In genomic region chr2:135914343-135915261, GRCm38 (mm10) we compare ENCODE assay signal across 13 mouse cellular contexts.
DNase-seq lines count a peak whose midpoint lies in the region; ATAC-seq and TF ChIP-seq lines count a peak whose summit lies in the region.
"Had no signal": no experiment of that assay in that cellular context is flagged by ENCODE, and none has a peak within 500 bp of the region (broad histone marks: within the 10 kb centered on the region; RNA-seq: fewer than 3 reads in every experiment).

No protein-coding gene starts in this region.

- H3K9ac ChIP-seq in embryonic facial prominence, embryonic 15.5 days = no peak overlapping the region
- H3K9ac ChIP-seq in kidney, embryonic 15.5 days = no peak overlapping the region

- H3K79me2 ChIP-seq in myocyte (ENCODE audit: control insufficient read depth, insufficient read depth) = no peaks in the 10 kb centered on the region

- H3K4me1 ChIP-seq in heart, embryonic 10.5 days = peaks cover 40% of the 10 kb centered on the region; the same call in 1 of the 2 replicates
- peaks cover 3% of the 10 kb centered on the region; the same call in 1 of the 2 replicates for H3K4me1 ChIP-seq in embryonic facial prominence, embryonic 15.5 days
- peaks cover 8% of the 10 kb centered on the region for H3K4me1 ChIP-seq in kidney, embryonic 15.5 days
- H3K4me1 ChIP-seq in midbrain, embryonic 10.5 days = peaks cover 24% of the 10 kb centered on the region

- TF ChIP-seq POLR2A in myocyte (IDR thresholded peaks at IDR 0.05; ENCODE audit: insufficient read length, low read depth) = no peak

- peak overlapping the region; percentile 69 for H3K27ac ChIP-seq in heart, embryonic 10.5 days
- 0 out of 2 replicates have a peak overlapping the region, but pooled peaks have one; percentile 1 for H3K27ac ChIP-seq in embryonic facial prominence, embryonic 15.5 days (replicated peaks)
- H3K27ac ChIP-seq in kidney, embryonic 15.5 days = no peak overlapping the region
- no peak overlapping the region for H3K27ac ChIP-seq in midbrain, embryonic 10.5 days (replicated peaks)
- H3K27ac ChIP-seq: macrophage had no signal

- H3K36me3 ChIP-seq in heart, embryonic 10.5 days = no peaks in the 10 kb centered on the region
- H3K36me3 ChIP-seq in embryonic facial prominence, embryonic 15.5 days = no peaks in the 10 kb centered on the region
- H3K36me3 ChIP-seq in myocyte (ENCODE audit: control insufficient read depth, insufficient read depth) = peaks cover 5% of the 10 kb centered on the region
- H3K36me3 ChIP-seq in kidney, embryonic 15.5 days = no peaks in the 10 kb centered on the region
- H3K36me3 ChIP-seq in midbrain, embryonic 10.5 days = no peaks in the 10 kb centered on the region
- H3K36me3 ChIP-seq: G1E had no signal

- no peak overlapping the region for H3ac ChIP-seq in myocyte (ENCODE audit: control insufficient read depth, insufficient read length)

- WGBS in heart, embryonic 10.5 days = 47% methylated on average over 8 of the region's 8 CpGs
- WGBS in embryonic facial prominence, embryonic 15.5 days = 71% methylated on average over 8 of the region's 8 CpGs
- 71% methylated on average over 8 of the region's 8 CpGs for WGBS in kidney, embryonic 15.5 days
- WGBS in midbrain, embryonic 10.5 days = 74% methylated on average over 8 of the region's 8 CpGs

- no peak overlapping the region for H3K4me2 ChIP-seq in embryonic facial prominence, embryonic 15.5 days (replicated peaks)
- no peak overlapping the region for H3K4me2 ChIP-seq in myocyte (ENCODE audit: low read depth)
- H3K4me2 ChIP-seq in kidney, embryonic 15.5 days = no peak overlapping the region

- H3K4me3 ChIP-seq in heart, embryonic 10.5 days = no peak overlapping the region
- no peak overlapping the region for H3K4me3 ChIP-seq in embryonic facial prominence, embryonic 15.5 days (replicated peaks)
- H3K4me3 ChIP-seq in myocyte = no peak overlapping the region
- H3K4me3 ChIP-seq in kidney, embryonic 15.5 days (replicated peaks) = no peak overlapping the region
- H3K4me3 ChIP-seq in midbrain, embryonic 10.5 days = no peak overlapping the region

- no peak for ATAC-seq in embryonic facial prominence, embryonic 15.5 days (ENCODE audit: insufficient number of reproducible peaks, low FRiP score, low TSS enrichment, low read depth)
- no peak for ATAC-seq in kidney, embryonic 15.5 days (replicated peaks; ENCODE audit: low FRiP score)

- DNase-seq in heart, embryonic 10.5 days (ENCODE audit: low spot score) = no peak
- no peak for DNase-seq in heart, adult 8-10 months (ENCODE audit: low spot score)
- DNase-seq in lung, postnatal 36 days = peak; percentile 13
- DNase-seq in lung, postnatal 14 days = no peak
- no peak for DNase-seq in midbrain, embryonic 10.5 days (ENCODE audit: low spot score)
- DNase-seq: adrenal gland, postnatal 10 days; kidney, adult 11 months; layer of hippocampus, postnatal 36 days had no signal

- no peaks in the 10 kb centered on the region for H3K9me3 ChIP-seq in heart, embryonic 10.5 days
- no peaks in the 10 kb centered on the region for H3K9me3 ChIP-seq in embryonic facial prominence, embryonic 15.5 days (replicated peaks)
- no peaks in the 10 kb centered on the region for H3K9me3 ChIP-seq in kidney, embryonic 15.5 days (replicated peaks)
- no peaks in the 10 kb centered on the region for H3K9me3 ChIP-seq in midbrain, embryonic 10.5 days (replicated peaks)

- no peaks in the 10 kb centered on the region for H3K27me3 ChIP-seq in heart, embryonic 10.5 days (ENCODE audit: insufficient read depth, poor library complexity, severe bottlenecking)
- no peaks in the 10 kb centered on the region for H3K27me3 ChIP-seq in embryonic facial prominence, embryonic 15.5 days
- H3K27me3 ChIP-seq in myocyte (ENCODE audit: control insufficient read depth, insufficient read depth, insufficient read length) = no peaks in the 10 kb centered on the region
- H3K27me3 ChIP-seq in kidney, embryonic 15.5 days = no peaks in the 10 kb centered on the region
- no peaks in the 10 kb centered on the region for H3K27me3 ChIP-seq in midbrain, embryonic 10.5 days (ENCODE audit: low read depth, poor library complexity, severe bottlenecking)

TF ChIP-seq in myocyte, 11 proteins besides CTCF, POLR2A, EP300 and RAD21:
- no peak for TF ChIP-seq MAX (IDR thresholded peaks at IDR 0.05; ENCODE audit: low read depth)
- peak; percentile 8 for TF ChIP-seq SRF (IDR thresholded peaks at IDR 0.05; ENCODE audit: control insufficient read depth, insufficient read length, low read depth)

Comparison
In these comparisons a context has a peak if more than half of its experiments do, and no peak if none do; other contexts are left out.
1. H3K27ac ChIP-seq: peak in heart, embryonic 10.5 days (single experiment) and embryonic facial prominence, embryonic 15.5 days (single experiment); none in kidney, embryonic 15.5 days (single experiment) and midbrain, embryonic 10.5 days (single experiment).